Mouse (Mus musculus): ENCODE results near the gene Drosha. TPM values are rescaled to one million over a fixed set of nuclear protein-coding genes. Genes with fewer than 3 reads are reported as not detected.
"Not testable (repeated sequence)": the region's sequence is repeated elsewhere in the genome, so short reads cannot be mapped to it uniquely, and the experiment has no call there.

The Drosha gene
- polyA plus RNA-seq, 1 experiment from 2014 or later = 38.8 TPM

- not testable (repeated sequence) for H3K4me1 ChIP-seq (ENCODE audit: control insufficient read depth, insufficient read depth, low read length); H3K27ac ChIP-seq (replicated peaks; ENCODE audit: low read depth, low read length); H3K27me3 ChIP-seq (replicated peaks; ENCODE audit: control insufficient read depth, insufficient read depth, low read length); ATAC-seq (ENCODE audit: low read depth); H3K9me3 ChIP-seq (ENCODE audit: control insufficient read depth, low read length); DNase-seq (ENCODE audit: low spot score); H3K4me2 ChIP-seq (ENCODE audit: low read depth, low read length); H3K4me3 ChIP-seq (ENCODE audit: low read depth, low read length); H3K9ac ChIP-seq (ENCODE audit: low read depth, low read length)
- 95% methylated on average over 11 of the region's 11 CpGs for WGBS
- H3K36me3 ChIP-seq (ENCODE audit: control insufficient read depth, insufficient read depth, low read length) = peaks cover 82% of the 10 kb centered on the region
Measured at GRCm38 (mm10) chr15:12919326-12919966, 94.8 kb downstream of the Drosha start.

GRCm38 (mm10) chr15:12919967-12920870 is 95.6 kb downstream of the Drosha start:
- no peaks in the 10 kb centered on the region for H3K27me3 ChIP-seq (replicated peaks; ENCODE audit: control insufficient read depth, insufficient read depth, low read length)
- H3K4me3 ChIP-seq (ENCODE audit: low read depth, low read length) = no peak overlapping the region
- no peak overlapping the region for H3K4me2 ChIP-seq (ENCODE audit: low read depth, low read length)
- H3K9ac ChIP-seq (ENCODE audit: low read depth, low read length) = no peak overlapping the region
- H3K27ac ChIP-seq (replicated peaks; ENCODE audit: low read depth, low read length) = no peak overlapping the region
- no peak for ATAC-seq (ENCODE audit: low read depth)
- peaks cover 85% of the 10 kb centered on the region for H3K36me3 ChIP-seq (ENCODE audit: control insufficient read depth, insufficient read depth, low read length)
- H3K4me1 ChIP-seq (ENCODE audit: control insufficient read depth, insufficient read depth, low read length) = no peaks in the 10 kb centered on the region
- no peaks in the 10 kb centered on the region for H3K9me3 ChIP-seq (ENCODE audit: control insufficient read depth, low read length)
- DNase-seq (ENCODE audit: low spot score) = no peak
- WGBS = 88% methylated on average over 24 of the region's 24 CpGs

GRCm38 (mm10) chr15:12921901-12922300 is 97.3 kb downstream of the Drosha start:
- WGBS = 88% methylated on average over 6 of the region's 6 CpGs
- no peak for DNase-seq (ENCODE audit: low spot score)
- H3K36me3 ChIP-seq (ENCODE audit: control insufficient read depth, insufficient read depth, low read length) = peaks cover 86% of the 10 kb centered on the region

GRCm38 (mm10) chr15:12923826-12924225 is 99.2 kb downstream of the Drosha start:
- no peaks in the 10 kb centered on the region for H3K9me3 ChIP-seq (ENCODE audit: control insufficient read depth, low read length)
- H3K27me3 ChIP-seq (replicated peaks; ENCODE audit: control insufficient read depth, insufficient read depth, low read length) = no peaks in the 10 kb centered on the region
- WGBS = 91% methylated on average over 6 of the region's 6 CpGs
- no peak overlapping the region for H3K9ac ChIP-seq (ENCODE audit: low read depth, low read length)
- no peaks in the 10 kb centered on the region for H3K4me1 ChIP-seq (ENCODE audit: control insufficient read depth, insufficient read depth, low read length)
- H3K27ac ChIP-seq (replicated peaks; ENCODE audit: low read depth, low read length) = no peak overlapping the region
- DNase-seq (ENCODE audit: low spot score) = no peak
- no peak overlapping the region for H3K4me3 ChIP-seq (ENCODE audit: low read depth, low read length)
- ATAC-seq (ENCODE audit: low read depth) = no peak
- H3K4me2 ChIP-seq (ENCODE audit: low read depth, low read length) = no peak overlapping the region
- peaks cover 81% of the 10 kb centered on the region for H3K36me3 ChIP-seq (ENCODE audit: control insufficient read depth, insufficient read depth, low read length)

More at GRCm38 (mm10) chr15:12921901-12922300, 97.3 kb downstream of the Drosha start:
- no peaks in the 10 kb centered on the region for H3K9me3 ChIP-seq (ENCODE audit: control insufficient read depth, low read length)
- H3K4me1 ChIP-seq (ENCODE audit: control insufficient read depth, insufficient read depth, low read length) = no peaks in the 10 kb centered on the region
- H3K27ac ChIP-seq (replicated peaks; ENCODE audit: low read depth, low read length) = no peak overlapping the region; the same call in 1 of the 2 replicates
- no peak overlapping the region for H3K9ac ChIP-seq (ENCODE audit: low read depth, low read length)
- H3K27me3 ChIP-seq (replicated peaks; ENCODE audit: control insufficient read depth, insufficient read depth, low read length) = no peaks in the 10 kb centered on the region
- ATAC-seq (ENCODE audit: low read depth) = no peak
- no peak overlapping the region for H3K4me2 ChIP-seq (ENCODE audit: low read depth, low read length)
- H3K4me3 ChIP-seq (ENCODE audit: low read depth, low read length) = no peak overlapping the region

- WGBS = 80% methylated on average over 5 of the region's 5 CpGs
- ATAC-seq (ENCODE audit: low read depth) = no peak
- no peaks in the 10 kb centered on the region for H3K27me3 ChIP-seq (replicated peaks; ENCODE audit: control insufficient read depth, insufficient read depth, low read length)
- H3K36me3 ChIP-seq (ENCODE audit: control insufficient read depth, insufficient read depth, low read length) = peaks cover 66% of the 10 kb centered on the region
- H3K4me3 ChIP-seq (ENCODE audit: low read depth, low read length) = no peak overlapping the region
- H3K4me1 ChIP-seq (ENCODE audit: control insufficient read depth, insufficient read depth, low read length) = no peaks in the 10 kb centered on the region
- no peak overlapping the region for H3K9ac ChIP-seq (ENCODE audit: low read depth, low read length)
- H3K27ac ChIP-seq (replicated peaks; ENCODE audit: low read depth, low read length) = no peak overlapping the region
- H3K4me2 ChIP-seq (ENCODE audit: low read depth, low read length) = no peak overlapping the region
- no peak for DNase-seq (ENCODE audit: low spot score)
- H3K9me3 ChIP-seq (ENCODE audit: control insufficient read depth, low read length) = no peaks in the 10 kb centered on the region
Measured at GRCm38 (mm10) chr15:12931481-12931880, 106.9 kb downstream of the Drosha start.

- ATAC-seq (ENCODE audit: low read depth) = peak; percentile 41; the same call in 1 of the 2 replicates
- 93% methylated on average over 10 of the region's 10 CpGs for WGBS
- DNase-seq (ENCODE audit: low spot score) = no peak
- Histone ChIP-seq H3K36me3 (ENCODE audit: control insufficient read depth, insufficient read depth, low read length) (peaks cover 27% of the 10 kb centered on the region), H3K9ac (ENCODE audit: low read depth, low read length) (no peak overlapping the region), H3K27ac (replicated peaks; ENCODE audit: low read depth, low read length) (no peak overlapping the region), H3K4me2 (ENCODE audit: low read depth, low read length) (no peak overlapping the region), H3K9me3 (ENCODE audit: control insufficient read depth, low read length) (no peaks in the 10 kb centered on the region), H3K4me1 (ENCODE audit: control insufficient read depth, insufficient read depth, low read length) (no peaks in the 10 kb centered on the region), H3K27me3 (replicated peaks; ENCODE audit: control insufficient read depth, insufficient read depth, low read length) (no peaks in the 10 kb centered on the region), H3K4me3 (ENCODE audit: low read depth, low read length) (no peak overlapping the region)
Measured at GRCm38 (mm10) chr15:12936217-12936732, 111.7 kb downstream of the Drosha start.

GRCm38 (mm10) chr15:12937326-12937725 is 112.7 kb downstream of the Drosha start:
- H3K9ac ChIP-seq (ENCODE audit: low read depth, low read length); DNase-seq (ENCODE audit: low spot score); H3K9me3 ChIP-seq (ENCODE audit: control insufficient read depth, low read length); H3K4me2 ChIP-seq (ENCODE audit: low read depth, low read length); H3K4me1 ChIP-seq (ENCODE audit: control insufficient read depth, insufficient read depth, low read length); H3K27ac ChIP-seq (replicated peaks; ENCODE audit: low read depth, low read length); H3K27me3 ChIP-seq (replicated peaks; ENCODE audit: control insufficient read depth, insufficient read depth, low read length); ATAC-seq (ENCODE audit: low read depth); H3K4me3 ChIP-seq (ENCODE audit: low read depth, low read length): not testable (repeated sequence)
- H3K36me3 ChIP-seq (ENCODE audit: control insufficient read depth, insufficient read depth, low read length) = peaks cover 19% of the 10 kb centered on the region
- 87% methylated on average over 3 of the region's 3 CpGs for WGBS

- Histone ChIP-seq H3K36me3 (ENCODE audit: control insufficient read depth, insufficient read depth, low read length) (peaks cover 4% of the 10 kb centered on the region; the same call in 1 of the 2 replicates), H3K27ac (replicated peaks; ENCODE audit: low read depth, low read length) (no peak overlapping the region), H3K4me1 (ENCODE audit: control insufficient read depth, insufficient read depth, low read length) (no peaks in the 10 kb centered on the region), H3K9me3 (ENCODE audit: control insufficient read depth, low read length) (no peaks in the 10 kb centered on the region), H3K4me2 (ENCODE audit: low read depth, low read length) (no peak overlapping the region), H3K9ac (ENCODE audit: low read depth, low read length) (no peak overlapping the region), H3K27me3 (replicated peaks; ENCODE audit: control insufficient read depth, insufficient read depth, low read length) (no peaks in the 10 kb centered on the region), H3K4me3 (ENCODE audit: low read depth, low read length) (no peak overlapping the region)
- WGBS = 61% methylated on average over 9 of the region's 9 CpGs
- no peak for ATAC-seq (ENCODE audit: low read depth)
- DNase-seq (ENCODE audit: low spot score) = no peak
Measured at GRCm38 (mm10) chr15:12941106-12941505, 116.5 kb downstream of the Drosha start.

Measured in embryonic facial prominence, embryonic 14.5 days (tissue).